Mouse (Mus musculus) CH12.LX (cell line): ENCODE results near the gene 4930469K13Rik.

Experiments used
- IRF4 ChIP-seq: IDR thresholded peaks from 2 replicates; pipeline ENCODE4 v1.6.1; 2014; ENCODE audit warnings: low read depth, mild to moderate bottlenecking, inconsistent platforms, low read length, improper control_type of control experiment
- MXI1 ChIP-seq: IDR thresholded peaks from 2 replicates; pipeline ENCODE4 v1.6.1; 2011; ENCODE audit warnings: mild to moderate bottlenecking, low read depth, low read length, improper control_type of control experiment
- ZC3H11A ChIP-seq: IDR thresholded peaks from 2 replicates; pipeline ENCODE4 v1.6.1; 2012; ENCODE audit warnings: low read depth, mild to moderate bottlenecking, inconsistent platforms, low read length, improper control_type of control experiment

DNA sequence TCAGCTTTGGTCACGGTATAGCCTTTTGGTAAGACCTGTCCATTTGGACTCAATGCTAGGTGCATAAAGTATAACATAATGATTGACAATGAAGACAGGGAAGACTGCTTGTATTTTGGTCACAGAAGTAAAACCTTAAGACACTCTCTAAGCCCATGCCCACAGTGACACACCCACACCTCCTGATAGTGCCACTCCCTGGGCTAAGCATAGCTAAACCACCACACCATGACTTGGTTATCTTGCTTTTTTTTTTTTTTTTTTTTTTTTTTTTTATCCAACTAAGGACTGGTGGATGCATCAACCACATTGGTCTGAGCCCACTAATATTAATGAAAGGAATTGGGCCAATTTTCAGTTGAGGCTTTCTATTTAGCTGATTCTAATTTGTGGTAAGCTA lies 10.9 kb upstream of the 4930469K13Rik start:
- TF ChIP-seq MXI1 (no peak), IRF4 (no peak), ZC3H11A (no peak)
